Mouse (Mus musculus) lung, postnatal 36 days (tissue): ENCODE measurements at regions not wholly inside any gene's neighbourhood (a gene's known extent, or its start where the extent isn't known, plus 50 kb on each side); places are given as distances from the start of the nearest gene placed in this dataset.

Source experiments
- DNase-seq: peaks from one replicate; pipeline ENCODE4 v3.0.0; 2022; ENCODE audit warnings: mixed read lengths

- DNase-seq, result no peak
Measured at GRCm38 (mm10) chr5:46488140-46488942, 630.9 kb upstream of the Lcorl start.

- DNase-seq, result no peak
Measured at GRCm38 (mm10) chr5:46486740-46487326, 629.4 kb upstream of the Lcorl start.

GRCm38 (mm10) chr5:46456356-46456755 lies 598.9 kb upstream of the Lcorl start:
- DNase-seq, result no peak

- DNase-seq, result no peak
Measured at GRCm38 (mm10) chr5:46448274-46448673, 590.9 kb upstream of the Lcorl start.

- DNase-seq, result peak; percentile 2
Measured at GRCm38 (mm10) chr5:46445844-46446243, 588.4 kb upstream of the Lcorl start.

GRCm38 (mm10) chr5:46445122-46445521 lies 587.7 kb upstream of the Lcorl start:
- no peak for DNase-seq

GRCm38 (mm10) chr5:46443805-46444340 lies 586.5 kb upstream of the Lcorl start:
- DNase-seq, result peak; percentile 39

GRCm38 (mm10) chr5:46442600-46443248 lies 585.3 kb upstream of the Lcorl start:
- no peak for DNase-seq

GRCm38 (mm10) chr5:46441716-46442115 lies 584.3 kb upstream of the Lcorl start:
- DNase-seq, result peak; percentile 9

- no peak for DNase-seq
Measured at GRCm38 (mm10) chr5:46431644-46432367, 574.4 kb upstream of the Lcorl start.

GRCm38 (mm10) chr5:46422738-46423137 lies 565.3 kb upstream of the Lcorl start:
- no peak for DNase-seq

- DNase-seq, result no peak
Measured at GRCm38 (mm10) chr5:46406969-46407368, 549.6 kb upstream of the Lcorl start.

GRCm38 (mm10) chr5:46406404-46406803 lies 549.0 kb upstream of the Lcorl start:
- DNase-seq, result no peak

- DNase-seq, result no peak
Measured at GRCm38 (mm10) chr5:46386591-46386990, 529.2 kb upstream of the Lcorl start.

GRCm38 (mm10) chr5:46367328-46367727 lies 509.9 kb upstream of the Lcorl start:
- DNase-seq, result no peak

- DNase-seq, result no peak
Measured at GRCm38 (mm10) chr5:46363661-46364060, 506.2 kb upstream of the Lcorl start.

- DNase-seq, result no peak
Measured at GRCm38 (mm10) chr5:46361637-46362036, 504.2 kb upstream of the Lcorl start.

GRCm38 (mm10) chr5:46348448-46348847 lies 491.0 kb upstream of the Lcorl start:
- DNase-seq, result no peak

- peak; percentile 61 for DNase-seq
Measured at GRCm38 (mm10) chr5:46347368-46348083, 490.1 kb upstream of the Lcorl start.

GRCm38 (mm10) chr5:46338461-46338860 lies 481.0 kb upstream of the Lcorl start:
- no peak for DNase-seq

- DNase-seq, result no peak
Measured at GRCm38 (mm10) chr5:46330880-46331279, 473.5 kb upstream of the Lcorl start.
